Mouse (Mus musculus): ENCODE measurements at regions not wholly inside any gene's neighbourhood (a gene's known extent, or its start where the extent isn't known, plus 50 kb on each side); places are given as distances from the start of the nearest gene placed in this dataset.

GRCm38 (mm10) chr13:102087766-102088165, 319.7 kb upstream of the Pik3r1 start:
- Histone ChIP-seq H3K4me1 (replicated peaks; ENCODE audit: control insufficient read depth, insufficient read depth, low read length) (no peaks in the 10 kb centered on the region), H3K9ac (ENCODE audit: low read depth, low read length) (no peak overlapping the region), H3K27ac (ENCODE audit: low read depth, low read length) (no peak overlapping the region), H3K27me3 (ENCODE audit: control insufficient read depth, insufficient read depth, low read length) (no peaks in the 10 kb centered on the region), H3K4me3 (ENCODE audit: low read depth, low read length) (no peak overlapping the region), H3K36me3 (ENCODE audit: control insufficient read depth, insufficient read depth, low read length) (no peaks in the 10 kb centered on the region), H3K4me2 (replicated peaks; ENCODE audit: low read depth, low read length) (no peak overlapping the region), H3K9me3 (ENCODE audit: control insufficient read depth, low read length) (no peaks in the 10 kb centered on the region)
- ATAC-seq (ENCODE audit: low FRiP score) (no peak), DNase-seq (ENCODE audit: low spot score) (no peak)
- 84% methylated on average over 1 of the region's 1 CpGs for WGBS

DNA sequence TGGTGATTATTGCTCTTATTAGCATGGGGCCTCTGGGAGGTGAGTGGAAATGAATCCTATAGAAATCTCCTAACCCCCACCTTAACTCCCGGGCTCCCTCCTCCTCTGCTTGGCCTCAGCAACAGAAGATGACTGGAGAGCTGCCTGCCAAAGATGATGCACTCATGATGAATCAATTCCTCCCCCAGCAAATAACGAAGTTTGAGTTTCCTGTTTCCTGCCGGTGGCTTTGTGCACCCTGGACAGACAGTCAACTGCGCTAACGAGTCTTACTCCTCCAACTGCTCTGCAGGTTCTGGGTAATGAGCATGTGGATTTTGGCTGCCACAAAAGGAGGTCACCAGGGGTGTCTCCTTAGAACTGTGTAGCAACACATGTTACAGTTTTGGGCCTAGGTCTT, 321.5 kb upstream of the Pik3r1 start:
- Histone ChIP-seq H3K4me3 (ENCODE audit: low read depth, low read length) (no peak overlapping the region), H3K4me1 (replicated peaks; ENCODE audit: control insufficient read depth, insufficient read depth, low read length) (no peaks in the 10 kb centered on the region), H3K9ac (ENCODE audit: low read depth, low read length) (no peak overlapping the region), H3K9me3 (ENCODE audit: control insufficient read depth, low read length) (no peaks in the 10 kb centered on the region), H3K36me3 (ENCODE audit: control insufficient read depth, insufficient read depth, low read length) (no peaks in the 10 kb centered on the region), H3K4me2 (replicated peaks; ENCODE audit: low read depth, low read length) (no peak overlapping the region), H3K27ac (ENCODE audit: low read depth, low read length) (no peak overlapping the region), H3K27me3 (ENCODE audit: control insufficient read depth, insufficient read depth, low read length) (no peaks in the 10 kb centered on the region)
- DNase-seq (ENCODE audit: low spot score) (no peak), ATAC-seq (ENCODE audit: low FRiP score) (no peak)
- 73% methylated on average over 5 of the region's 5 CpGs for WGBS

DNA sequence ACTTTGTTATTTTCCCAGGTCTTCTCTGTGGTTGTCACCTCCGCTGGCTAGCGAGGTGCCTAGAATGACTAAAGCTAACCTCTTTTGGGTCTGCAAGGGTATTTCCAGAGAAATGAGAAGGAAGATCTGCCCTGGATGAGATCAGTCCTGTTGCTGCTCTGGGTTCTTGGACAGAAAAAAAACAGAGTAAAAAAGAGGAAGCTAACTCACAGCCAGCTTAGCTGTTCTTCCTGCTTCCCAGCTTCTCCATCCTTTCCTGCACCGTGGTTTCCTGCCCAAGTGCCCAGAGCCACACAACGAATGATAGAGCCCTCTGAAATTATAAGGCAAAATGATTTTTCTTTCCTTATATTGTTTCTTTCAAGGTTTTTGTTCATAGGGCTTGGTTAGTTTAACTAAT, 326.2 kb upstream of the Pik3r1 start:
- Histone ChIP-seq H3K4me3 (ENCODE audit: low read depth, low read length) (no peak overlapping the region), H3K27ac (ENCODE audit: low read depth, low read length) (no peak overlapping the region), H3K4me1 (replicated peaks; ENCODE audit: control insufficient read depth, insufficient read depth, low read length) (no peaks in the 10 kb centered on the region), H3K36me3 (ENCODE audit: control insufficient read depth, insufficient read depth, low read length) (no peaks in the 10 kb centered on the region), H3K4me2 (replicated peaks; ENCODE audit: low read depth, low read length) (no peak overlapping the region), H3K9ac (ENCODE audit: low read depth, low read length) (no peak overlapping the region), H3K9me3 (ENCODE audit: control insufficient read depth, low read length) (no peaks in the 10 kb centered on the region), H3K27me3 (ENCODE audit: control insufficient read depth, insufficient read depth, low read length) (no peaks in the 10 kb centered on the region)
- WGBS: 89% methylated on average over 4 of the region's 4 CpGs
- ATAC-seq (ENCODE audit: low FRiP score): no peak
- DNase-seq (ENCODE audit: low spot score): no peak

DNA sequence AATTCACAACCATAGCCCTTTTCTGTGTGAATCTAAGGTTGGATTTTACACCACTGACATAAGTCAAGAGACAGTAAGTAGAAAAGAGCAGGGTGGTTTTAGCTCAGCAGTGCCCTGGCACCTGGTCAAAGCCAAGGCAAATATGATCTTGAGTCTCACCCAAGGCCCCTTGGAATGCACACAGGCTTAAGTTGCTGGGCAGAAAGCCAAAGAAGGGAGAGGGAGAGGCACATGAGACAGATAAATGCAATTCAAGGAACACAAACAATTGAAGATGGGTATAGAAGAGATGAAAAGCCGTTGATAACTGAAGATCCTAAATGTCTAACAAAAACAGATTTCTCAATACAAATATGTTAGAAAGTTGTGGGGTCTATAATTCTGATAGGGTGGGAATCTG, 335.1 kb upstream of the Pik3r1 start:
- Histone ChIP-seq H3K4me1 (replicated peaks; ENCODE audit: control insufficient read depth, insufficient read depth, low read length) (no peaks in the 10 kb centered on the region), H3K4me3 (ENCODE audit: low read depth, low read length) (no peak overlapping the region), H3K9me3 (ENCODE audit: control insufficient read depth, low read length) (no peaks in the 10 kb centered on the region), H3K4me2 (replicated peaks; ENCODE audit: low read depth, low read length) (no peak overlapping the region), H3K27ac (ENCODE audit: low read depth, low read length) (no peak overlapping the region), H3K9ac (ENCODE audit: low read depth, low read length) (no peak overlapping the region), H3K27me3 (ENCODE audit: control insufficient read depth, insufficient read depth, low read length) (no peaks in the 10 kb centered on the region), H3K36me3 (ENCODE audit: control insufficient read depth, insufficient read depth, low read length) (no peaks in the 10 kb centered on the region)
- ATAC-seq (ENCODE audit: low FRiP score) (no peak), DNase-seq (ENCODE audit: low spot score) (no peak)
- WGBS: 95% methylated on average over 1 of the region's 1 CpGs

GRCm38 (mm10) chr13:102106188-102106587, 338.2 kb upstream of the Pik3r1 start:
- no peak overlapping the region for H3K4me2 ChIP-seq (replicated peaks; ENCODE audit: low read depth, low read length)
- 59% methylated on average over 1 of the region's 1 CpGs for WGBS
- H3K4me3 ChIP-seq (ENCODE audit: low read depth, low read length): no peak overlapping the region
- no peaks in the 10 kb centered on the region for H3K4me1 ChIP-seq (replicated peaks; ENCODE audit: control insufficient read depth, insufficient read depth, low read length)
- ATAC-seq (ENCODE audit: low FRiP score) (no peak), DNase-seq (ENCODE audit: low spot score) (no peak)
- H3K9ac ChIP-seq (ENCODE audit: low read depth, low read length): no peak overlapping the region
- H3K27ac ChIP-seq (ENCODE audit: low read depth, low read length): no peak overlapping the region
- H3K27me3 ChIP-seq (ENCODE audit: control insufficient read depth, insufficient read depth, low read length): no peaks in the 10 kb centered on the region
- H3K36me3 ChIP-seq (ENCODE audit: control insufficient read depth, insufficient read depth, low read length): no peaks in the 10 kb centered on the region
- no peaks in the 10 kb centered on the region for H3K9me3 ChIP-seq (ENCODE audit: control insufficient read depth, low read length)

DNA sequence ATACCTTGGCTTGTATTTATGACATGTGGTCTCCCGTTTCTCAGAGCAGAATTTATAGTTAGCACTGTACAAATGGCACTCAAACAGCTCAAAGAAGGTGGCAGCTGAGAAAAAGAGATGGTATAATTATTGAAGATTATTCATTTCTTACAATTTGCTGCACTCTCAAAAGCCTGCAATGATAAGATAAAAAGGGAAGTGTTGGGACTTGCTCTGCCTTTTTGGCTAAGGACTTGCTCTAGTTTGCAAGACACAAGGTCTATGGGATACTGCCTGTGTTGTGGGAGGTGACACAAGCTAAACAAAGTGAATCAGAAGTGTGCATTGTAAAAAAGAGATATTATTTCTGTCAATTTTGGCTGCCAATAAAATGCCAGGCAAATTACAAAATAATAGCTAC, 340.2 kb upstream of the Pik3r1 start:
- H3K4me2 ChIP-seq (replicated peaks; ENCODE audit: low read depth, low read length): no peak overlapping the region
- H3K27ac ChIP-seq (ENCODE audit: low read depth, low read length): no peak overlapping the region
- WGBS: 81% methylated on average over 1 of the region's 1 CpGs
- no peaks in the 10 kb centered on the region for H3K27me3 ChIP-seq (ENCODE audit: control insufficient read depth, insufficient read depth, low read length)
- H3K4me3 ChIP-seq (ENCODE audit: low read depth, low read length): no peak overlapping the region
- no peak overlapping the region for H3K9ac ChIP-seq (ENCODE audit: low read depth, low read length)
- no peaks in the 10 kb centered on the region for H3K9me3 ChIP-seq (ENCODE audit: control insufficient read depth, low read length)
- H3K4me1 ChIP-seq (replicated peaks; ENCODE audit: control insufficient read depth, insufficient read depth, low read length): no peaks in the 10 kb centered on the region
- H3K36me3 ChIP-seq (ENCODE audit: control insufficient read depth, insufficient read depth, low read length): no peaks in the 10 kb centered on the region
- DNase-seq (ENCODE audit: low spot score) (no peak), ATAC-seq (ENCODE audit: low FRiP score) (no peak)

GRCm38 (mm10) chr13:102108916-102109315, 340.9 kb upstream of the Pik3r1 start:
- Histone ChIP-seq H3K36me3 (ENCODE audit: control insufficient read depth, insufficient read depth, low read length) (no peaks in the 10 kb centered on the region), H3K27ac (ENCODE audit: low read depth, low read length) (no peak overlapping the region), H3K4me3 (ENCODE audit: low read depth, low read length) (no peak overlapping the region), H3K9me3 (ENCODE audit: control insufficient read depth, low read length) (no peaks in the 10 kb centered on the region), H3K27me3 (ENCODE audit: control insufficient read depth, insufficient read depth, low read length) (no peaks in the 10 kb centered on the region), H3K4me2 (replicated peaks; ENCODE audit: low read depth, low read length) (no peak overlapping the region), H3K4me1 (replicated peaks; ENCODE audit: control insufficient read depth, insufficient read depth, low read length) (no peaks in the 10 kb centered on the region), H3K9ac (ENCODE audit: low read depth, low read length) (no peak overlapping the region)
- DNase-seq (ENCODE audit: low spot score): no peak
- WGBS: 78% methylated on average over 3 of the region's 3 CpGs
- ATAC-seq (ENCODE audit: low FRiP score): no peak

GRCm38 (mm10) chr13:102113941-102114340, 345.9 kb upstream of the Pik3r1 start:
- no peak overlapping the region for H3K4me3 ChIP-seq (ENCODE audit: low read depth, low read length)
- H3K27me3 ChIP-seq (ENCODE audit: control insufficient read depth, insufficient read depth, low read length): no peaks in the 10 kb centered on the region
- no peaks in the 10 kb centered on the region for H3K36me3 ChIP-seq (ENCODE audit: control insufficient read depth, insufficient read depth, low read length)
- DNase-seq (ENCODE audit: low spot score) (no peak), ATAC-seq (ENCODE audit: low FRiP score) (no peak)
- H3K4me1 ChIP-seq (replicated peaks; ENCODE audit: control insufficient read depth, insufficient read depth, low read length): no peaks in the 10 kb centered on the region
- no peak overlapping the region for H3K9ac ChIP-seq (ENCODE audit: low read depth, low read length)
- WGBS: 85% methylated on average over 5 of the region's 5 CpGs
- no peak overlapping the region for H3K4me2 ChIP-seq (replicated peaks; ENCODE audit: low read depth, low read length)
- H3K9me3 ChIP-seq (ENCODE audit: control insufficient read depth, low read length): no peaks in the 10 kb centered on the region
- H3K27ac ChIP-seq (ENCODE audit: low read depth, low read length): no peak overlapping the region

- H3K36me3 ChIP-seq (ENCODE audit: control insufficient read depth, insufficient read depth, low read length): no peaks in the 10 kb centered on the region
- WGBS: 94% methylated on average over 6 of the region's 6 CpGs
- H3K4me1 ChIP-seq (replicated peaks; ENCODE audit: control insufficient read depth, insufficient read depth, low read length): no peaks in the 10 kb centered on the region
- no peak overlapping the region for H3K4me2 ChIP-seq (replicated peaks; ENCODE audit: low read depth, low read length)
- no peaks in the 10 kb centered on the region for H3K9me3 ChIP-seq (ENCODE audit: control insufficient read depth, low read length)
- no peak overlapping the region for H3K4me3 ChIP-seq (ENCODE audit: low read depth, low read length)
- no peak for DNase-seq (ENCODE audit: low spot score)
- no peak overlapping the region for H3K27ac ChIP-seq (ENCODE audit: low read depth, low read length)
- H3K27me3 ChIP-seq (ENCODE audit: control insufficient read depth, insufficient read depth, low read length): no peaks in the 10 kb centered on the region
- H3K9ac ChIP-seq (ENCODE audit: low read depth, low read length): no peak overlapping the region
- ATAC-seq (ENCODE audit: low FRiP score): no peak
Observed at GRCm38 (mm10) chr13:102122341-102122740, 354.3 kb upstream of the Pik3r1 start.

All from hindbrain, embryonic 11.5 days (tissue).